Mouse (Mus musculus) intestine, embryonic 14.5 days (tissue): ENCODE results near the gene Cyb5r4. TPM values are rescaled to one million over a fixed set of nuclear protein-coding genes. Genes with fewer than 3 reads are reported as not detected.
"Not testable (repeated sequence)": the region's sequence is repeated elsewhere in the genome, so short reads cannot be mapped to it uniquely, and the experiment has no call there.

ENCODE experiments used
- ATAC-seq: fragments of 200-750 bp; cut with Nextera tagmentation; replicated peaks from 2 replicates; pipeline ENCODE4 v1.8.0; 2017; ENCODE audit warnings: low read depth, moderate number of reproducible peaks, moderate TSS enrichment, moderate library complexity; ENCODE audit not compliant: low FRiP score, low TSS enrichment
- DNase-seq: peaks from one replicate; pipeline ENCODE4 v3.0.0-alpha.2; 2018; ENCODE audit warnings: low spot score
- H3K27ac ChIP-seq: fragments of 300-500 bp; sonication (generic); 2 replicates; pipeline ENCODE4 v1.5.1; 2014; ENCODE audit warnings: low read depth, mild to moderate bottlenecking, control low read depth
- H3K27me3 ChIP-seq: fragments of 300-500 bp; sonication (generic); replicated peaks from 2 replicates; pipeline ENCODE4 v1.6.1; 2014; ENCODE audit warnings: low read length, control low read depth; ENCODE audit not compliant: control insufficient read depth, insufficient read depth
- H3K36me3 ChIP-seq: fragments of 300-500 bp; sonication (generic); 2 replicates; pipeline ENCODE4 v1.6.1; 2014; ENCODE audit warnings: low read length, control low read depth; ENCODE audit not compliant: control insufficient read depth, insufficient read depth
- H3K4me1 ChIP-seq: fragments of 300-500 bp; sonication (generic); replicated peaks from 2 replicates; pipeline ENCODE4 v1.6.1; 2014; ENCODE audit warnings: low read length, control low read depth, mixed read lengths; ENCODE audit not compliant: control insufficient read depth, insufficient read depth
- H3K4me2 ChIP-seq: fragments of 300-500 bp; sonication (generic); 2 replicates; pipeline ENCODE4 v1.6.1; 2014; ENCODE audit warnings: low read length
- H3K4me3 ChIP-seq: fragments of 300-500 bp; sonication (generic); 2 replicates; pipeline ENCODE4 v1.5.1; 2014; ENCODE audit warnings: low read depth, low read length, control low read depth, mixed read lengths
- H3K9ac ChIP-seq: fragments of 300-500 bp; sonication (generic); 2 replicates; pipeline ENCODE4 v1.6.1; 2014; ENCODE audit warnings: mild to moderate bottlenecking, low read length
- H3K9me3 ChIP-seq: fragments of 300-500 bp; sonication (generic); 2 replicates; pipeline ENCODE4 v1.6.1; 2016; ENCODE audit warnings: low read length, control low read depth; ENCODE audit not compliant: control insufficient read depth
- WGBS: fragments of 180-500 bp; shearing (Covaris S2); extraction: QIAGEN DNeasy Blood & Tissue Kit; methylation state at CpG from one replicate; pipeline ENCODE4 v1.1.7; 2014; 5-methylcytosine and 5-hydroxymethylcytosine counted together
- polyA plus RNA-seq: library from polyadenylated mRNA; unstranded; fragments of >200 nt; fragmentation: Nextera tagmentation; extraction: Ambion mirVana; gene quantifications from 2 replicates; pipeline ENCODE4 v1.2.1, GENCODE M21; 2014

Cyb5r4 gene
- polyA plus RNA-seq, 1 experiment from 2014 or later: 49.7 TPM

DNA sequence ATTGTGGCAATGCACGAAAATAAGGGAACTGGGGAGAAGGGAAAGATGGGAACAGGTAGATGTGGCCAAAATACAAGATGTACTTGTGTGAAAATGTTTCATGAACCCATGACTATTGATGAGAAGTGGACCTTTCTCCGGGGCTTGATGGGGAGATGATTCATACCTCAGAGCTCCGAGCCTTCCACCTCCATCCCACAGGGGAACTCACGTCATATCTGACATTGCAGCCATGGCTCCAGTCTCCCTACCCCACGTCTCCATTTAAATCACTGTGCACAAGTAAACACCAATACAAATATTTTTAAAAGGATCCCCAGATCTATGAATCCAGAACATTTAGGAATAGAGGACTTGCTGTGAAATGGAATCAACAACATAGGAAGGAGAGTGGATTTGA lies 93.2 kb downstream of the Cyb5r4 start:
- H3K36me3 ChIP-seq: no peaks in the 10 kb centered on the region
- no peak overlapping the region for H3K27ac ChIP-seq
- no peaks in the 10 kb centered on the region for H3K9me3 ChIP-seq
- no peak overlapping the region for H3K9ac ChIP-seq
- ATAC-seq (no peak), DNase-seq (no peak)
- no peak overlapping the region for H3K4me2 ChIP-seq
- no peak overlapping the region for H3K4me3 ChIP-seq
- WGBS: 71% methylated on average over 5 of the region's 5 CpGs
- no peaks in the 10 kb centered on the region for H3K27me3 ChIP-seq
- no peaks in the 10 kb centered on the region for H3K4me1 ChIP-seq

DNA sequence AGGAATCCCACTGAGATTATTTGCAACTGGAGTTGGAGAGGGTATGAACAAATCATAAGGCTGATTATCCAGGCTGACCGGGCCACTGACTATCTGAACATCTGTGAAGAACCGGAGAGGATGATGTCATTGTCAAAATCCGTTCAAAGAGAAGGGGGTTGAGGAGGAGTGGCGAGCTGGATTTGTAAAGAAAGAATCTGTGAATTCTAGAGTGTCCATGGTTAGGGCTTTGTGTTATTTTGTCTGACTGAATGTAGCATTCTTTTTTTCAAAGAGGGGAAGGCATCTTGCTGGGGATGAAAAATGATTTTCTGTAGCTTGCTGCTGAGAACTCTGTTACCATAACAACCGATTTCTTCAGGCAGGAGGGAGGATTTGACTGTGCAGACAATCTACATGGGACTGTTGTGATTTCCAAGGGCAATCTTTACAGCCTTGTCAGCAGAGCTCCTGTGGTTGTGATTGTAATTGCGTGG lies 93.7 kb downstream of the Cyb5r4 start:
- Histone ChIP-seq H3K27ac (no peak overlapping the region), H3K4me2 (no peak overlapping the region), H3K4me3 (no peak overlapping the region), H3K4me1 (no peaks in the 10 kb centered on the region), H3K36me3 (no peaks in the 10 kb centered on the region), H3K27me3 (no peaks in the 10 kb centered on the region), H3K9me3 (no peaks in the 10 kb centered on the region), H3K9ac (no peak overlapping the region)
- DNase-seq: no peak
- WGBS: 50% methylated on average over 6 of the region's 6 CpGs
- ATAC-seq: no peak

DNA sequence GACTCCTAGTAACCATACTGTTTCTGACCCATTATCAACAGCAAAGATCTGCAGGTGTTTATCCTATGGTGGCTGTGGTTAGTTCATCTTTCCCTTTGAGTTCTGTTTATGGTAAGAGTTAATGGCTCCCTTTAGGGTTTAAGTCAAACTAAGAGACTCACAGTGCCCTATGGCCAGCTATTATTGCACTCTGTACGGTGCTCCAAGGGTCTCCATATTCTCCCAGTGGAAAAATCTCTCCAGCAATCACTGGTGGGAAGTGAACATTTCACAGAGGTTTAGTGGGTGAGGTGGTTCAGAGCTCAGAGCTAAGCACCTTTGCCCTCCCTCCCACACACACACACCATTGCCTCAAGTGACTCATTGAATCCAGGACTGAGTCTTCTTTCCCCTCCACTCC lies 94.2 kb downstream of the Cyb5r4 start:
- Histone ChIP-seq H3K4me1 (no peaks in the 10 kb centered on the region), H3K4me2 (no peak overlapping the region), H3K9ac (no peak overlapping the region), H3K27ac (no peak overlapping the region), H3K36me3 (no peaks in the 10 kb centered on the region), H3K4me3 (no peak overlapping the region), H3K9me3 (no peaks in the 10 kb centered on the region), H3K27me3 (no peaks in the 10 kb centered on the region)
- ATAC-seq (no peak), DNase-seq (no peak)
- WGBS: 55% methylated on average over 1 of the region's 1 CpGs

DNA sequence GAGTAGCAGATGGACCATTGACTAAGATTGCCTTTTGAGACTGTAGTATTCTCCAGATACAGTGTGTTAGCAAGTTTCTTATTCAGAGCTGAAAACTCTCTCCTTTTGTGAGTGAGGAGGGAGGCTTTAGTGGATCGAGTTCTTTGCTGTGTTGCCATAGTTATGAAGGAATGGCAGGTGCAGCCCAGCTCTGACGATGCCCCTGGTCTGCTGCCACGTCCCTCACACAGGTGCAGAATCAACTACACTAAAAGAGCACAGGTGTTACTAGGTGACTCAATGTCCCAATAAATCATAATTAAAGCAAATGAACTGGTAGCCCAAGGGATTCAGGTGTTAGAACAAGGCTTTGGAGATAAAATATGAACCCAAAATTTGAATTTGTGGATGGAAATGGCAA lies 97.2 kb downstream of the Cyb5r4 start:
- Histone ChIP-seq H3K36me3 (no peaks in the 10 kb centered on the region), H3K9ac (no peak overlapping the region), H3K4me3 (no peak overlapping the region), H3K4me2 (no peak overlapping the region), H3K9me3 (no peaks in the 10 kb centered on the region), H3K27ac (no peak overlapping the region), H3K4me1 (no peaks in the 10 kb centered on the region), H3K27me3 (no peaks in the 10 kb centered on the region)
- DNase-seq (no peak), ATAC-seq (no peak)
- WGBS: 72% methylated on average over 3 of the region's 3 CpGs

DNA sequence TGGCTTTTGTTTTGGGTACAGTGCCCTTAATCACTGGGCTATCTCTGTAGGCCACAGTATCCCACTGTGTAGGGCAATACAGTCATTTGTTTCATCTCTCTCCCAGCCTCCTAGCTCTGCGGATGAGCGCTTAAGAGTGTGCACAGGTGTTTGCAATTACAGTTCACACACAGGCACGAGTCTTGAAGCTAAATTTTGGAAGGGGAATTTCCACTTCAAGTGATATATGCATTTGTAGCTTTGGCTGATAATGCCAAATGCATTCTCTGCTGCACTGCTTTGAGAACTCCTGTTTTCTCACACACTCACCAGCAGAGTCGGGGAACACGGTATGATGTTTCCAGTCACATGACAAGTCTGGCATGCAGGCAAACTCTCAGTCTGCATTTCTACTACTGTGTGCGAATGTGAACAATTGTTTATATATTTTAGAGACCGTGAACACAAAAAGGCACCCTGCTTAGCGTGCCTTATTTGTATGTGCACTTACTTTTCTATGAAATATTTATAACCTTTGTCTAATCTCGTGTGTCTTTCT lies 100.2 kb downstream of the Cyb5r4 start:
- no peak for ATAC-seq
- Histone ChIP-seq H3K36me3 (no peaks in the 10 kb centered on the region), H3K27ac (no peak overlapping the region), H3K4me1 (no peaks in the 10 kb centered on the region), H3K4me2 (no peak overlapping the region), H3K9ac (no peak overlapping the region), H3K27me3 (no peaks in the 10 kb centered on the region), H3K4me3 (no peak overlapping the region), H3K9me3 (no peaks in the 10 kb centered on the region)
- 59% methylated on average over 9 of the region's 9 CpGs for WGBS
- no peak for DNase-seq

DNA sequence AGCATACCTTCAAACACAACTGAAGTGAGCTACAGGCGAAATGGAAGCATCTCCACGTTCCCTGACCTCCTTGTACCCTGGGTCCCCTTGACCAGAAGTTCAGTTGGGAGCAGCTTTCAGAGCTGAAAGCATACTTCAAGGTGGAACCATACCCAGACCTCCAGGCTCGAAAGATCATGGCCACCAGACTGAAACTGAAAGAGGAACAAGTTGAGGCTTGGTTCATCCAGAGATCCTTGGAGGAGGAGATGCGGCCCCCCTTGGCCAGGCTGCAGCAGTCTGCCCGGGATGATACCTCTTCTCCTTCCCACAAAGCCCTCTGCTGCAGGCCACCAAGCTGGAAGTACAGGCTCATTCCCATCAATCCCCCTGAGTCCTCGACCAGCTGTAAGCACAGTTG lies 105.2 kb downstream of the Cyb5r4 start:
- not testable (repeated sequence) for H3K36me3 ChIP-seq, ATAC-seq, H3K27me3 ChIP-seq, DNase-seq, H3K9ac ChIP-seq, H3K9me3 ChIP-seq, H3K4me2 ChIP-seq, H3K4me1 ChIP-seq, H3K4me3 ChIP-seq, H3K27ac ChIP-seq
- 84% methylated on average over 5 of the region's 6 CpGs for WGBS

Other genes with a start within 250 kb of the Cyb5r4 start
- 4.1 and 4.9 TPM in 2 replicates for gene Snap91, start 141.4 kb upstream of the Cyb5r4 start, polyA plus RNA-seq
- gene Ripply2, start 6.5 kb upstream of the Cyb5r4 start, polyA plus RNA-seq: 0.35 TPM in 1 of 2 replicates, not detected in the other
- gene Mrap2, start 122.3 kb downstream of the Cyb5r4 start, polyA plus RNA-seq: 0.12 and 0.17 TPM in 2 replicates
- 6.4 and 7.3 TPM in 2 replicates for gene Cep162, start 233.5 kb downstream of the Cyb5r4 start, polyA plus RNA-seq